9 mouse cellular contexts compared by ENCODE assay signal in the genomic region with DNA sequence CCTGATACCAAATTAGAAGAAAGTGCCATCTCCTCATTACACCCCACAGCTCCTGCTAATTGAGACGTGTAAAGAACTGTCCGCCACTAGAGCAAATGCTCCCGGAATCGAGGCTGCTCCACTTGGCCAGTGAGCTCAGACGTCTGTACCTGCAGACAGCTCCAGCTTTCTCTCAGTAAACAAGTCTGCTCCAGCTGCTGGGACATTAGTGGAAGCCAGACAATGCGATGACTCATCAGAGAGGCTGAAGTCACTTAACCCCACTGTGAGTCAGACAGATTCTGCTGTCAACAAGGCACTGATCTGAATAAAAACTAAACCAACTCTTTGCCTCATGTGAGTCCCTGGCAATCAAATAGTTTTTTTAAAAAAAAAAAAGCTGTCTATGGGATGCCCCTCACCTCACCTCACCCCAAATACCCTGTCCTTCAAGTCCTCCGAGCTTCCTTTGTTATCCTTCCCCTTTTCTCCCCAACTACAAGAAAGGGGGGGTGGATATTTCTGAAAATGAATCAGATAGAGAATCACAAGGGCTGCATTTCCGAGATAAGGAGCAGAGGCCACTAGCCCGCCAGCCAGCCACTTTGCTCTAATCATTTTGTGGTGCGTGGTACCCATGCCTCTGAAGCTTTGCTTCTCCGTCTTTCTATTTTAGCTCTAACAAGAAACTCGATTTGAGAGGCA. TPM values are rescaled to one million over a fixed set of nuclear protein-coding genes. Genes with fewer than 3 reads are reported as not detected.
A peak's percentile ranks its signal among the peaks of the same experiment; 100 is the strongest.
DNase-seq lines count a peak whose midpoint lies in the region; ATAC-seq lines count a peak whose summit lies in the region.
"Had no signal": no experiment of that assay in that cellular context is flagged by ENCODE, and none has a peak within 500 bp of the region (broad histone marks: within the 10 kb centered on the region; RNA-seq: fewer than 3 reads in every experiment).

No protein-coding gene starts in this region.

- no peaks in the 10 kb centered on the region for H3K27me3 ChIP-seq in intestine, embryonic 14.5 days (replicated peaks; ENCODE audit: control insufficient read depth, insufficient read depth, low read length)
- H3K27me3 ChIP-seq: limb, embryonic 13.5 days had no signal

- H3K4me1 ChIP-seq in intestine, embryonic 14.5 days (replicated peaks; ENCODE audit: control insufficient read depth, insufficient read depth, low read length): no peaks in the 10 kb centered on the region
- H3K4me1 ChIP-seq: limb, embryonic 13.5 days had no signal

- ATAC-seq in intestine, embryonic 14.5 days (replicated peaks; ENCODE audit: low FRiP score, low TSS enrichment, low read depth): peak; percentile 70; the same call in 1 of the 2 replicates
- ATAC-seq in megakaryocyte progenitor cell, adult 5-6 weeks (replicated peaks; ENCODE audit: poor library complexity): peak; percentile 62

- no peak overlapping the region for H3K4me3 ChIP-seq in intestine, embryonic 14.5 days (ENCODE audit: low read depth, low read length)
- H3K4me3 ChIP-seq: limb, embryonic 13.5 days had no signal

- H3K9me3 ChIP-seq in intestine, embryonic 14.5 days (ENCODE audit: control insufficient read depth, low read length): no peaks in the 10 kb centered on the region
- H3K9me3 ChIP-seq: limb, embryonic 13.5 days had no signal

- H3K9ac ChIP-seq in intestine, embryonic 14.5 days (ENCODE audit: low read length): no peak overlapping the region
- H3K9ac ChIP-seq: limb, embryonic 13.5 days had no signal

- 41% methylated on average over 12 of the region's 12 CpGs for WGBS in intestine, embryonic 14.5 days

- peak; percentile 14 to 36 for DNase-seq in layer of hippocampus, adult 8-10 months (ENCODE audit: low spot score in 2 of 2)
- DNase-seq in layer of hippocampus, postnatal 10 days (ENCODE audit: low spot score in 2 of 2): no peak
- peak; percentile 91 for DNase-seq in MN1 (ENCODE audit: low spot score)
- DNase-seq in gastrocnemius, adult 18-20 months (ENCODE audit: low spot score): peak; percentile 64
- DNase-seq in intestine, embryonic 14.5 days (ENCODE audit: low spot score): peak; percentile 51
- DNase-seq in cerebellum, adult 11 months: no peak
- no peak for DNase-seq in left cerebral cortex, adult 11 months (ENCODE audit: low spot score)

- H3K27ac ChIP-seq in intestine, embryonic 14.5 days (ENCODE audit: low read depth): no peak overlapping the region
- H3K27ac ChIP-seq: limb, embryonic 13.5 days had no signal

- no peaks in the 10 kb centered on the region for H3K36me3 ChIP-seq in intestine, embryonic 14.5 days (ENCODE audit: control insufficient read depth, insufficient read depth, low read length)
- H3K36me3 ChIP-seq: limb, embryonic 13.5 days had no signal

- H3K4me2 ChIP-seq in intestine, embryonic 14.5 days (ENCODE audit: low read length): no peak overlapping the region
- H3K4me2 ChIP-seq: limb, embryonic 13.5 days had no signal

RNA-seq across cellular contexts. Expression of a gene that starts 31.6 kb away (rescaled TPM):
- 10 to 100 TPM; 80.3 to 99.6 (median 83.3) TPM for total RNA-seq in layer of hippocampus, adult 8-10 months (2022)
- total RNA-seq in layer of hippocampus, postnatal 10 days (2021): 10 to 100 TPM; 65.9 to 73.9 TPM
- 1 to 10 TPM; 3.4 to 5.9 TPM for total RNA-seq in gastrocnemius, adult 18-20 months (2021)
- polyA plus RNA-seq in intestine, embryonic 14.5 days (2014; fragmentation: Nextera tagmentation; extraction: Ambion mirVana): 6.9 and 7.9 TPM in 2 replicates
- 0.20 TPM in 1 of 2 replicates, not detected in the other for total RNA-seq in megakaryocyte progenitor cell, adult 5-6 weeks (2015)
- total RNA-seq in megakaryocyte progenitor cell, adult 5-6 weeks (2017): not detected in 2 replicates

RNA-seq across cellular contexts. Expression of a gene that starts 38.9 kb away (rescaled TPM):
- 10 to 100 TPM; 10.6 to 14.6 (median 12.4) TPM for total RNA-seq in layer of hippocampus, adult 8-10 months (2022)
- total RNA-seq in layer of hippocampus, postnatal 10 days (2021): 10 to 100 TPM; 11.6 to 16.1 TPM
- total RNA-seq in gastrocnemius, adult 18-20 months (2021): 1 to 10 TPM; 7.1 to 8.5 TPM
- polyA plus RNA-seq in intestine, embryonic 14.5 days (2014; fragmentation: Nextera tagmentation; extraction: Ambion mirVana): 16.6 and 18.1 TPM in 2 replicates
- 7.9 and 8.8 TPM in 2 replicates for total RNA-seq in megakaryocyte progenitor cell, adult 5-6 weeks (2015)
- total RNA-seq in megakaryocyte progenitor cell, adult 5-6 weeks (2017): 16.0 and 22.9 TPM in 2 replicates

Comparison
In these comparisons a context has a peak if more than half of its experiments do, and no peak if none do; other contexts are left out.
1. DNase-seq: peak in layer of hippocampus, adult 8-10 months (2 of 2), MN1 (single experiment), gastrocnemius, adult 18-20 months (single experiment) and intestine, embryonic 14.5 days (single experiment); none in layer of hippocampus, postnatal 10 days (0 of 2), cerebellum, adult 11 months (single experiment) and left cerebral cortex, adult 11 months (single experiment).
2. RNA of a gene that starts 31.6 kb away (total RNA-seq): 80.3 to 99.6 TPM in layer of hippocampus, adult 8-10 months and 65.9 to 73.9 TPM in layer of hippocampus, postnatal 10 days; 3.4 to 5.9 TPM in gastrocnemius, adult 18-20 months and 0.20 TPM in megakaryocyte progenitor cell, adult 5-6 weeks; every median in the first group is over 4 times any median in the second.